Mouse (Mus musculus) hindlimb bud, embryonic 11.5 days (tissue): ENCODE results near the gene Blm.

Experiments
- DNase-seq: peaks from one replicate; pipeline ENCODE4 v3.0.0-alpha.2; 2012; ENCODE audit warnings: low read depth, low spot score; ENCODE audit errors: extremely low spot score

Gene Blm

GRCm38 (mm10) chr7:80412279-80412678, 122.6 kb downstream of the Blm start:
- no peak for DNase-seq

GRCm38 (mm10) chr7:80410380-80410779, 124.5 kb downstream of the Blm start:
- DNase-seq = no peak

GRCm38 (mm10) chr7:80407712-80408111, 127.2 kb downstream of the Blm start:
- DNase-seq = no peak

- DNase-seq = no peak
These were observed 128.7 kb downstream of the Blm start for GRCm38 (mm10) chr7:80406186-80406585.

GRCm38 (mm10) chr7:80405188-80405695, 129.7 kb downstream of the Blm start, which contains the start of gene Furin:
Gene Furin, minus strand, starts transcription at chr7:80405436.
- DNase-seq = no peak
